Mouse (Mus musculus) CH12.LX (cell line): Measurements from ENCODE around the gene Tcea2. TPM values are rescaled to one million over a fixed set of nuclear protein-coding genes. Genes with fewer than 3 reads are reported as not detected.

ENCODE experiments used
- DNase-seq: peaks from one replicate; pipeline ENCODE4 v3.0.0-alpha.2; 2013; ENCODE audit errors: extremely low read depth
- H3K27ac ChIP-seq: 2 replicates; pipeline ENCODE4 v1.5.1; 2012; ENCODE audit warnings: low read depth, mild to moderate bottlenecking, control low read depth, moderate library complexity; ENCODE audit not compliant: insufficient read depth
- H3K27me3 ChIP-seq: replicated peaks from 2 replicates; pipeline ENCODE3; 2012; ENCODE audit warnings: inconsistent platforms
- H3K36me3 ChIP-seq, 2 experiments: replicated peaks in 1 of 2; 2 replicates each; pipeline versions ENCODE3 to v1.6.1; 2012; ENCODE audit warnings: inconsistent platforms in 1 of 2, low read length in 1 of 2, mild to moderate bottlenecking in 1 of 2, mixed read lengths in 1 of 2, moderate library complexity in 1 of 2; ENCODE audit not compliant: control insufficient read depth in 1 of 2, insufficient read depth in 1 of 2
- H3K4me1 ChIP-seq, 2 experiments: 2 replicates each; pipeline ENCODE4 v1.6.1; 2012; ENCODE audit warnings: inconsistent platforms in 1 of 2, moderate library complexity in 1 of 2; ENCODE audit not compliant: insufficient read depth in 2 of 2, control insufficient read depth in 1 of 2
- H3K4me2 ChIP-seq: 2 replicates; pipeline ENCODE4 v1.6.1; 2012; ENCODE audit warnings: low read depth, mild to moderate bottlenecking, control low read depth; ENCODE audit not compliant: poor library complexity, insufficient read depth, severe bottlenecking
- H3K4me3 ChIP-seq, 3 experiments: fragments of 150-350 bp in 1 of 3; sonication (generic) in 1 of 3; replicated peaks in 1 of 3; 2 replicates each; pipeline versions ENCODE3 to v1.5.1; 2011 to 2012; ENCODE audit warnings: low read depth in 2 of 3, low read length in 2 of 3, mild to moderate bottlenecking in 2 of 3, moderate library complexity in 2 of 3, control low read depth in 1 of 3, improper control_type of control experiment in 1 of 3, inconsistent platforms in 1 of 3, mixed read lengths in 1 of 3; ENCODE audit not compliant: poor library complexity in 1 of 3
- H3K79me2 ChIP-seq: replicated peaks from 2 replicates; pipeline ENCODE4 v1.6.1; 2012; ENCODE audit warnings: mild to moderate bottlenecking, moderate library complexity; ENCODE audit not compliant: control insufficient read depth, poor library complexity, insufficient read depth, severe bottlenecking; ENCODE audit errors: extremely low read depth
- H3K9ac ChIP-seq: 2 replicates; pipeline ENCODE4 v1.6.1; 2012; ENCODE audit warnings: low read depth, mild to moderate bottlenecking, control low read depth, moderate library complexity; ENCODE audit not compliant: insufficient read depth
- H3K9me3 ChIP-seq: replicated peaks from 2 replicates; pipeline ENCODE3; 2012; ENCODE audit warnings: low read length, inconsistent platforms, mixed read lengths
- CHD2 ChIP-seq: IDR thresholded peaks from 2 replicates; pipeline ENCODE4 v1.6.1; 2011; ENCODE audit warnings: low read length, improper control_type of control experiment
- ELF1 ChIP-seq: IDR thresholded peaks from 2 replicates; pipeline ENCODE4 v1.6.1; 2014; ENCODE audit warnings: low read depth, mild to moderate bottlenecking, inconsistent platforms, low read length, improper control_type of control experiment
- EP300 ChIP-seq: IDR thresholded peaks from 2 replicates; pipeline ENCODE4 v1.6.1; 2011; ENCODE audit warnings: low read length, improper control_type of control experiment
- ETS1 ChIP-seq: conservative IDR thresholded peaks from 2 replicates; pipeline ENCODE4 v1.6.1; 2012; ENCODE audit warnings: low read depth, mild to moderate bottlenecking, inconsistent platforms, low read length, improper control_type of control experiment, moderate library complexity
- GABPA ChIP-seq: IDR thresholded peaks from 2 replicates; pipeline ENCODE4 v1.6.1; 2012; ENCODE audit warnings: low read depth, low read length, improper control_type of control experiment, inconsistent platforms; ENCODE audit not compliant: insufficient replicate concordance
- IRF4 ChIP-seq: IDR thresholded peaks from 2 replicates; pipeline ENCODE4 v1.6.1; 2014; ENCODE audit warnings: low read depth, mild to moderate bottlenecking, inconsistent platforms, low read length, improper control_type of control experiment
- JUN ChIP-seq: IDR thresholded peaks from 2 replicates; pipeline ENCODE4 v1.6.1; 2011; ENCODE audit warnings: low read depth, mild to moderate bottlenecking, low read length, improper control_type of control experiment, moderate library complexity; ENCODE audit not compliant: insufficient read depth
- MAFK ChIP-seq: IDR thresholded peaks from 2 replicates; pipeline ENCODE4 v1.6.1; 2011; ENCODE audit warnings: low read length, improper control_type of control experiment; ENCODE audit not compliant: insufficient replicate concordance
- MAX ChIP-seq: IDR thresholded peaks from 2 replicates; pipeline ENCODE4 v1.6.1; 2011; ENCODE audit warnings: low read length, improper control_type of control experiment
- MAZ ChIP-seq: IDR thresholded peaks from 2 replicates; pipeline ENCODE4 v1.6.1; 2012; ENCODE audit warnings: low read depth, mild to moderate bottlenecking, inconsistent platforms, low read length, improper control_type of control experiment, moderate library complexity
- MYC ChIP-seq: IDR thresholded peaks from 2 replicates; pipeline ENCODE4 v1.6.1; 2011; ENCODE audit warnings: low read depth, mild to moderate bottlenecking, improper control_type of control experiment, low read length
- NELFE ChIP-seq: IDR thresholded peaks from 2 replicates; pipeline ENCODE4 v1.6.1; 2011; ENCODE audit warnings: low read depth, low read length, improper control_type of control experiment
- POLR2A ChIP-seq: IDR thresholded peaks from 2 replicates; pipeline ENCODE4 v1.6.1; 2011; ENCODE audit warnings: low read depth, mild to moderate bottlenecking, improper control_type of control experiment, low read length
- RAD21 ChIP-seq: IDR thresholded peaks from 2 replicates; pipeline ENCODE4 v1.6.1; 2011; ENCODE audit warnings: low read depth, mild to moderate bottlenecking, low read length, improper control_type of control experiment, moderate library complexity
- SMC3 ChIP-seq: IDR thresholded peaks from 2 replicates; pipeline ENCODE4 v1.6.1; 2011; ENCODE audit warnings: low read depth, low read length, improper control_type of control experiment
- TBP ChIP-seq: conservative IDR thresholded peaks from 2 replicates; pipeline ENCODE4 v1.6.1; 2011; ENCODE audit warnings: low read depth, low read length, improper control_type of control experiment
- TCF12 ChIP-seq: IDR thresholded peaks from 2 replicates; pipeline ENCODE4 v1.6.1; 2014; ENCODE audit warnings: low read depth, mild to moderate bottlenecking, inconsistent platforms, low read length, improper control_type of control experiment
- USF2 ChIP-seq: conservative IDR thresholded peaks from 2 replicates; pipeline ENCODE4 v1.6.1; 2011; ENCODE audit warnings: low read depth, low read length, improper control_type of control experiment
- ZC3H11A ChIP-seq: IDR thresholded peaks from 2 replicates; pipeline ENCODE4 v1.6.1; 2012; ENCODE audit warnings: low read depth, mild to moderate bottlenecking, inconsistent platforms, low read length, improper control_type of control experiment
- ZKSCAN1 ChIP-seq: IDR thresholded peaks from 2 replicates; pipeline ENCODE4 v1.6.1; 2012; ENCODE audit warnings: low read depth, inconsistent platforms, low read length, improper control_type of control experiment, borderline replicate concordance
- ZNF384 ChIP-seq: IDR thresholded peaks from 2 replicates; pipeline ENCODE4 v1.6.1; 2012; ENCODE audit warnings: low read depth, low read length, improper control_type of control experiment, inconsistent platforms
- dilution Hi-C: fragments of 300-500 bp; cut with MboI; formaldehyde crosslinking; loops from 2 replicates; pipeline ENCODE4 v1.14.3; 2020; ENCODE audit warnings: low sequenced_read_pairs; ENCODE audit not compliant: extremely low pct_unique_long_range_greater_than_20kb, extremely low pct_ligation_motif_present
- in situ Hi-C: fragments of 300-500 bp; cut with MboI; formaldehyde crosslinking; loops from 3 replicates; pipeline ENCODE4 v1.14.3; 2019; ENCODE audit warnings: low sequenced_read_pairs, low pct_ligation_motif_present, low pct_unique_long_range_greater_than_20kb, mixed read lengths
- polyA plus RNA-seq: library from polyadenylated mRNA; unstranded; fragments of >175 nt; gene quantifications from 2 replicates; pipeline ENCODE4 v1.2.1, GENCODE M21; 2012; ENCODE audit warnings: low read depth; ENCODE audit not compliant: insufficient read length
- total RNA-seq, 2 experiments: library from RNA; depleted of rRNA; stranded (reverse); fragments of 300-350 nt in 1 of 2; fragments of >200 nt in 1 of 2; gene quantifications; 2 replicates each; pipeline ENCODE4 v1.2.3; 2012 to 2014

The Tcea2 gene
- total and polyA plus RNA-seq, 3 experiments: 8.8 to 14.4 (median 9.2) TPM

GRCm38 (mm10) chr2:181687586-181687985, 7.5 kb downstream of the Tcea2 start:
- DNase-seq: no peak
- no peak for TF ChIP-seq TCF12
- no peak for TF ChIP-seq IRF4
- no peak for TF ChIP-seq EP300
- no peak for TF ChIP-seq MAX
- no peak for TF ChIP-seq MAFK
- TF ChIP-seq CHD2: no peak
- no peak for TF ChIP-seq ZC3H11A
- TF ChIP-seq MAZ: no peak
- no peak for TF ChIP-seq ZKSCAN1
- dilution Hi-C loops (no loop called here), in situ Hi-C loops (no loop called here)
- Histone ChIP-seq H3K27ac (no peak overlapping the region), H3K4me2 (no peak overlapping the region), H3K4me1 (peaks cover 23 to 67% of the 10 kb centered on the region in 2 experiments), H3K4me3 (no peak overlapping the region), H3K36me3 (peaks cover 36 to 81% of the 10 kb centered on the region in 2 experiments), H3K9ac (no peak overlapping the region), H3K79me2 (peaks cover 14% of the 10 kb centered on the region), H3K27me3 (no peaks in the 10 kb centered on the region), H3K9me3 (no peaks in the 10 kb centered on the region)

- Histone ChIP-seq H3K4me2 (no peak overlapping the region), H3K27me3 (no peaks in the 10 kb centered on the region), H3K9ac (no peak overlapping the region), H3K27ac (peak overlapping the region; percentile 71), H3K4me3 (peak overlapping the region in 1 of 3 experiments; percentile 21), H3K4me1 (peaks cover 27 to 65% of the 10 kb centered on the region in 2 experiments), H3K36me3 (peaks cover 36 to 71% of the 10 kb centered on the region in 2 experiments), H3K9me3 (no peaks in the 10 kb centered on the region), H3K79me2 (peaks cover 20% of the 10 kb centered on the region)
- TF ChIP-seq RAD21 (no peak), ZKSCAN1 (no peak)
- no peak for DNase-seq
- dilution Hi-C loops (no loop called here), in situ Hi-C loops (loop anchor here (10.0 kb wide), 2 partner anchors 75 to 285 kb away; no protein-coding TSS in a partner anchor)
Measured at GRCm38 (mm10) chr2:181689466-181690160, 9.5 kb downstream of the Tcea2 start.

GRCm38 (mm10) chr2:181691083-181691482, 11.0 kb downstream of the Tcea2 start:
- dilution Hi-C loops (no loop called here), in situ Hi-C loops (loop anchor here (10.0 kb wide), 2 partner anchors 76 to 286 kb away; no protein-coding TSS in a partner anchor)
- no peak for DNase-seq
- Histone ChIP-seq H3K9ac (no peak overlapping the region), H3K4me2 (no peak overlapping the region), H3K36me3 (peaks cover 36 to 57% of the 10 kb centered on the region in 2 experiments), H3K79me2 (peaks cover 20% of the 10 kb centered on the region)
- TF ChIP-seq ELF1 (no peak), USF2 (no peak), NELFE (no peak), MYC (no peak), TBP (no peak), POLR2A (no peak), ZNF384 (no peak), ZKSCAN1 (no peak), ETS1 (no peak), GABPA (no peak), JUN (no peak), SMC3 (no peak)
- TF ChIP-seq, all 38 proteins: peak for 0
- peaks cover 28 to 59% of the 10 kb centered on the region in 2 experiments for H3K4me1 ChIP-seq
- H3K27me3 ChIP-seq: no peaks in the 10 kb centered on the region
- H3K9me3 ChIP-seq: no peaks in the 10 kb centered on the region
- no peak overlapping the region for H3K27ac ChIP-seq
- H3K4me3 ChIP-seq: peak overlapping the region in 1 of 3 experiments; percentile 71
